Mouse (Mus musculus) thymus, postnatal 14 days (tissue): Measurements from ENCODE around the gene Tanc1.

Source experiments
- DNase-seq: peaks from one replicate; pipeline ENCODE4 v3.0.0; 2021

Tanc1 gene

GRCm38 (mm10) chr2:59765671-59766070 is 153.8 kb downstream of the Tanc1 start:
- no peak for DNase-seq

- no peak for DNase-seq
Measured at GRCm38 (mm10) chr2:59767893-59768292, 156.1 kb downstream of the Tanc1 start.

GRCm38 (mm10) chr2:59768661-59769384 is 157.0 kb downstream of the Tanc1 start:
- DNase-seq, result no peak

GRCm38 (mm10) chr2:59769385-59769735 is 157.5 kb downstream of the Tanc1 start:
- DNase-seq, result no peak

GRCm38 (mm10) chr2:59771708-59772107 is 159.9 kb downstream of the Tanc1 start:
- no peak for DNase-seq

GRCm38 (mm10) chr2:59772261-59772683 is 160.4 kb downstream of the Tanc1 start:
- no peak for DNase-seq

- DNase-seq, result no peak
Measured at GRCm38 (mm10) chr2:59774374-59774773, 162.5 kb downstream of the Tanc1 start.

- no peak for DNase-seq
Measured at GRCm38 (mm10) chr2:59775148-59775547, 163.3 kb downstream of the Tanc1 start.

- no peak for DNase-seq
Measured at GRCm38 (mm10) chr2:59775820-59776219, 164.0 kb downstream of the Tanc1 start.

- DNase-seq, result no peak
Measured at GRCm38 (mm10) chr2:59779355-59779754, 167.5 kb downstream of the Tanc1 start.

GRCm38 (mm10) chr2:59780240-59780639 is 168.4 kb downstream of the Tanc1 start:
- no peak for DNase-seq

GRCm38 (mm10) chr2:59783055-59783831 is 171.4 kb downstream of the Tanc1 start:
- no peak for DNase-seq

- no peak for DNase-seq
Measured at GRCm38 (mm10) chr2:59783832-59784627, 172.2 kb downstream of the Tanc1 start.

- no peak for DNase-seq
Measured at GRCm38 (mm10) chr2:59784628-59784883, 172.7 kb downstream of the Tanc1 start.

GRCm38 (mm10) chr2:59785597-59785996 is 173.8 kb downstream of the Tanc1 start:
- DNase-seq, result no peak

GRCm38 (mm10) chr2:59788704-59789500 is 177.1 kb downstream of the Tanc1 start:
- no peak for DNase-seq

GRCm38 (mm10) chr2:59791596-59791995 is 179.8 kb downstream of the Tanc1 start:
- no peak for DNase-seq

- DNase-seq, result no peak
Measured at GRCm38 (mm10) chr2:59793337-59793736, 181.5 kb downstream of the Tanc1 start.

GRCm38 (mm10) chr2:59794838-59795237 is 183.0 kb downstream of the Tanc1 start:
- no peak for DNase-seq

- no peak for DNase-seq
Measured at GRCm38 (mm10) chr2:59798934-59799532, 187.2 kb downstream of the Tanc1 start.

- DNase-seq, result no peak
Measured at GRCm38 (mm10) chr2:59799572-59799971, 187.7 kb downstream of the Tanc1 start.

GRCm38 (mm10) chr2:59800481-59801266 is 188.8 kb downstream of the Tanc1 start:
- DNase-seq, result no peak
